Comparison of ENCODE assay signal across 21 mouse cellular contexts in the genomic region with DNA sequence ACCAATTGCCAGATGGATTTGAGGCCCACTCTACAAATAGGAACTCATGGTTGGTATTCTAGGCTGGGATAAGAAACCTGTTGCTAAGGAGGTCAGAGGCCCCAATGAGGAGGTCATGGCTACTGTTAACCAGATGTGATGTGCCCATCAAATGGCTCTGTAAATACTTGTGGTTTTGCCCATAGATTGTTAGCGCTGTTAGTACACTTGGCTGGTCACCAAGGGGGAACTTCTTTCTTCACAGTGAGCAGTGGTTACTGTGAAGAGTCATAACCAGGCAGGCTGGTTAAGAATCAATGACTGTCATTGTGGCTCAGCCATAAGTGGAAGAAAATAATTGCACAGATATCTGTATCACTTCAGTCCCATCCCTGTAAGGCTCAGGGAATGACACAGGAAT.
"Had no signal": no experiment of that assay in that cellular context is flagged by ENCODE, and none has a peak within 500 bp of the region (broad histone marks: within the 10 kb centered on the region; RNA-seq: fewer than 3 reads in every experiment).

No protein-coding gene starts in this region.

- DNase-seq: kidney, adult 18-20 months; kidney, adult 9 months; kidney, postnatal 25 days; layer of hippocampus, adult 9-11 months; liver, postnatal 0 days; lung, embryonic 14.5 days; retina, postnatal 1 day; right cerebral cortex, postnatal 25 days; spleen, adult 18-20 months; thymus, postnatal 36 days had no signal

- H3K9ac ChIP-seq: limb, embryonic 12.5 days; limb, embryonic 15.5 days; liver, embryonic 14.5 days; liver, postnatal 0 days; lung, embryonic 14.5 days; midbrain, embryonic 15.5 days; neural tube, embryonic 13.5 days had no signal

- H3K9me3 ChIP-seq: limb, embryonic 12.5 days; limb, embryonic 15.5 days; midbrain, embryonic 15.5 days; neural tube, embryonic 13.5 days had no signal

- H3K36me3 ChIP-seq: limb, embryonic 12.5 days; limb, embryonic 15.5 days; midbrain, embryonic 15.5 days; neural tube, embryonic 13.5 days had no signal

- H3K27me3 ChIP-seq: midbrain, embryonic 15.5 days had no signal

- H3K4me3 ChIP-seq: layer of hippocampus, adult 2 months; limb, embryonic 12.5 days; limb, embryonic 15.5 days; midbrain, embryonic 15.5 days; neural tube, embryonic 13.5 days had no signal

- H3K4me1 ChIP-seq: midbrain, embryonic 15.5 days had no signal

- H3K4me2 ChIP-seq: limb, embryonic 12.5 days; limb, embryonic 15.5 days; liver, embryonic 11.5 days; lung, embryonic 14.5 days; midbrain, embryonic 11.5 days; midbrain, embryonic 15.5 days; neural tube, embryonic 13.5 days had no signal

- ATAC-seq: liver, postnatal 0 days; lung, postnatal 0 days; midbrain, embryonic 15.5 days had no signal

- H3K27ac ChIP-seq: layer of hippocampus, adult 2 months; limb, embryonic 12.5 days; limb, embryonic 15.5 days; liver, embryonic 14.5 days; macrophage; midbrain, embryonic 15.5 days; neural tube, embryonic 13.5 days; stomach, postnatal 0 days had no signal
